Mouse (Mus musculus) layer of hippocampus, postnatal 10 days (tissue): ENCODE data around the gene Chst12. TPM values are rescaled to one million over a fixed set of nuclear protein-coding genes. Genes with fewer than 3 reads are reported as not detected.

Source experiments
- DNase-seq, 2 experiments: peaks; one replicate each; pipeline ENCODE4 v3.0.0; 2021; ENCODE audit warnings: low spot score in 2 of 2
- total RNA-seq, 2 experiments: library from RNA; stranded (reverse); gene quantifications; 2 replicates each; pipeline ENCODE4 v1.2.3; 2021

Chst12 gene
- total RNA-seq, 2 experiments from 2014 or later: 17.8 to 21.3 TPM

DNA sequence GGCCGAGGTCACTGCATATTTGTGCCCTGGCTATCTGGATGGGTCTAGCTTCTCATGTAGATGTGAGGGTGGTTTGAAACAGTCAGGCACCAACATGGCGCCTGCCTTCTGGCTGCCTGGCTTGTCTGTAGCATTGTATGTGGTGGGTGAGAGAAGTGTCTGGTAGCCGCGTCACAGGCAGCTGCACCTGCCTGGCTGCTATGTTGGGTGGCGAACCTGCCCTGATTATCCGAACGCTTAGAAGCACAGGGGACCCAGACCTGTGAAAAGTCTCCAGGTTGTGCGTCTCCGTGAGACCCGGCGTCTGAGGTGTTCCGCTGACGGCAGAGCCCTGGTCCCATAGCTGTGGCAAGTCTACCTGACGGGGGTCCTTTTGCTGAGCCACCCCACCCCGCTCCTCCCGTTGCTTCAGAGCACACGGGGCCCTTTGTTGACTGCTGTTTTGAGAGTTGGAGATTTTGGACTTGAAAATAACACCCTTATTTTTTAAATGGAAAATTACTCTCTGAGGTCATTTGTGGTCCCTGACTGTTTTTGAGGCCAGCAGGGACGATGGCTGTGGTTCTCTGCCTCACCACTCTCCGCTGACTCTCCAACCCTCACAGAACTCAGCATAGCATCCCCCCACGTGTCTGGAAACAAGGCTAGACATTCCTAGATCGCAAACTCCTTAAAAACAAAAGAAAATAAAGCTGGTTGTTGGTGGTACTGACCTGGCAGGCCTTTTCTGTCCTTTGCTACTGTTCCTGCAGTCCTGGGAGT, 12.0 kb downstream of the Chst12 start:
- no peak for DNase-seq

DNA sequence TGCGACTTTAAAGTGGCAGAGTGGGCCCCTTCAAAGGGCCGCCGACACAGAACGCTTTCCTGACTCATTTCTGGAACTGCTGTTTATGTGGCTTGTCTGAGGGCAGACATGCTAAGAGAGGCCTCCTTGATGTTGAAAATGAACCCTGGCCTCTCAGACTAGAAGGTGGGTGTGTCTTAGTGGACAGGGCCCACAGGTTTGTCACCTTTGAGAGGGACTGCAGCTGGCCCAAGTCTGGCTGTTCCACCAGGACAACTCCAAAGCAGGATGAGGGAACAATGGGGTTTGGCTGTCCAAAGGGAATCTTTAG, 12.5 kb downstream of the Chst12 start:
- no peak for DNase-seq

DNA sequence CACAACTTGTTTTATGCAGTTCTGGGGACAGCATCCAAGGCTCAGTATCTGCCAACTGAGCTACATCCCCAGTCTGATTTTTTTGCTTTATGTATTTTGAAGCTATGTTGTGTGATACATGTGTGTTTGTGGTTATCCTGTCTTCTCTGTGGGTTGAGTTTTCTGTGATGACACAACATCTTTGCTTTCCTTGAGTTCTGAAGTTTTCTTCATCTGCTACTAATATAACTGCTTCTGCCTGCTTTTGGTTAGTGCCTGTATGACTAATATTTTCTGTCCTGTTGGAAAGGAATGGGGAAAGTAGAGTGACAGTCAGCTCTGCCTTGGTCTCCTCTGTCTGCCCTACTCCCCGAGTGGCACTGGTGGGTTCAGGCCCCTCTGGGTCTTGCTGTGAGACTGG, 15.8 kb downstream of the Chst12 start:
- DNase-seq: no peak

DNA sequence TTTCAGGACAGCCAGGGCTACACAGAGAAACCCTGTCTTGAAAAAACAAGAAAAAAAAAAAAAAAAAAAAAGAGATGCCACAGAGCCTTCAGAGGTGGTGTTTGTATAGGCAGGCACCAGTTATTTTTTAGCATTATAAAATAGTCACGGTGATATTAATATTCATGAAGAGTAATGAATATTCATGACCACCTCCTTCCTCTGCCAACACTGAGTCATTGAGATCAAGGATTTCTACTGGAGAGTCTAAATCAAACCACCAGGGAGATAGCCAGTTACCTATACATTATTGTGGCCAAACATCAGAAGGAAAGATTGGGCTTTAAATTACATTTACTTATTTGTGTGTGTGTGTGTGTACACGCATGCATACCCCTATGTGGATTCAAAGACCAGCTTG, 21.4 kb downstream of the Chst12 start:
- DNase-seq: no peak

DNA sequence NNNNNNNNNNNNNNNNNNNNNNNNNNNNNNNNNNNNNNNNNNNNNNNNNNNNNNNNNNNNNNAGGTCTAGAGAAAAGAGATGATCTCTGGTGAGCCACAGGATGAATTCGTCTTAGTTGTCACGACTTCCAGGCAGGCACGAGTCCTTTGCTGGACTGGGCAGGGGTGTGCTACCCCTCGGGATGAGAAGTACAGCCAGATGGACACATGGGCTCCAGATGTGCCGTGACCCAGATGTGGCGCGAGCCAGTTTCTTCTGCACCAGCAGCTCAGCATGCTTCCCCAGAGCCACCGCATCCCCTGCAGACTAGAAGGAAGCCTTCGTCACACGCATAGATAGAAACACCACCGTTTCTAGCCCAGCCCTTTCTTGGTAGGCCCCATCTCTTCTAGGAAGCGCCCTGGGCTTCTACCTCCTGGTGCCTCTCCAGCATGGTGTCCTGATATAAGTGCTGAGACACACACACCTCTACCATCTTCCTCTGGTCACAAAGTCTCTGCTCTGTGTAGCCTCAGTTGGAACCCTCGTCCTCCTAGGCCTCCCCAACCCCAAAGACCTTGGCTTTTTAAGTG, 32.8 kb downstream of the Chst12 start:
- no peak for DNase-seq

DNA sequence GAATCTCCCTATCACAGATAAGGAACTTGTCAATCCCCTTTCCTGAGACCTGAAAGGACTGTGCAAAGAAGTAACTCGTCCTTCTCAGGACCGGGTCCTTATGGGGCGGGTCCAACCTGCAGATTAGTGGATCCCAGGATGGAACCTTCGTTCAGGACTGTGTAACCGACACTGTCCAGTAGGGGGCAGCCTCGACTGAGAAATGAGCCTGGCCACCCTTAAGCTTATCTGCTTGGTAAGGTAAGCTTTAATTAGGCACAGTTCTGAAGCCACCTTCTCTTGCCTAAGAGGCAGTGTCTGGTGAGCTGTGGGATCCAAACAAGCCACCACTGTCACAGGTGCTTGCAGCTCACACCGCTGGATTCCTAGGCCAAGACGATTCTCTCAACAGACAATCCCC, 34.8 kb downstream of the Chst12 start:
- DNase-seq: peak; percentile 89 to 91

DNA sequence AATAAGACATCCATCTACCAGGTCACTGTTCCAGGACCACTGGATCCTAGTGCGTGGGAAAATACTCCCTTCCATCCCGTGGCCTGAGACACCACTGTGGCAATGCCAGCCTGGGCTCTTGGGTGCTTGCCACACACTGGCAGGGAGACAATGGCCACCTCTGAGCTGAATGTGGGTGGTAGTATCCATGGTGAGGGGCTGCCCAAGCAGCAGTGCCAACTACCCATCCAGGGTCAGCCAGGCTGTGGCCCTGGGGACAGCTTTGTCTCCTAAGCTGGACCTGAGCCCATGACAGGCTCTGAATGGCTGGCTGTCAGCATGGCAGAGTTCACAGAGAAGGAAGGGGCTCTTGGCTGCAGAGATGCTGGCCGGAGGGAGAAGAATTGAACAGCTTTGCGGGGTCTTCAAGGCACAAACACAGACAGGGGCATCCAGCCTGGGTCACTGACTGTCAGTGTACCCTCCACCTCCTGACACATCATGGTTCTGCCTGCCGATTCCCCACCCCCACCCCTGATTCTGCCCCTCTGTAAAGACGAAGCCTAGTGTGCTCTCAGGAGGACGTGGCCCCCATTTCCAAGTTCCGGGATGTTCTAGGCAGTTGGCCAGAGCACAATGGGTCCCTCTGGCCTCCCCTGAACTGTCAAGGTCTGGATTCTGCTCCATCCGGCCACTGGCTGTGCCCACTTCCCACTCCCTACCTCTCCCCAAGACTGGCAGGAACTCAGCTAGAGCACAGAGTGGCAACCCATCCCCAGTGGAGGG, 37.6 kb downstream of the Chst12 start:
- DNase-seq: peak; percentile 86

DNA sequence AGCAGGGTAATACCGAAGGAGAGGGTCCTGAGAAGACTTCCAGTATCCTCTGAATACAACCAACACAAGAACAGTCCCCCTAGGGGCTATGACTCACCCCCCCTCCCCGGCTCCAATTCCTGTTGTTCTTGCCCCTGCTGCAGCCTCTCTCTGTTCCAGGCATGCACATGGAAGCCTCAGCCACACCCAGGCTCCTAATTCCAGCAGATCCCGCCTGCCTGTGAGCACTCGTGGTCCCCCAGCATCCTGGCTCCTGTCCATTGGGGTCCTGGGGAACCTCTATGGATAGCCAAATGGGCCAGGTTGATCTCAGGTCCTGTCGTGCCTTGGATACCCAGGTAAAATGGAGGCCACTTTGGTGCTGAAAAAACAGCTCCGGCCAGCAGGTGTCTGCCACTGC, 40.3 kb downstream of the Chst12 start:
- no peak for DNase-seq

DNA sequence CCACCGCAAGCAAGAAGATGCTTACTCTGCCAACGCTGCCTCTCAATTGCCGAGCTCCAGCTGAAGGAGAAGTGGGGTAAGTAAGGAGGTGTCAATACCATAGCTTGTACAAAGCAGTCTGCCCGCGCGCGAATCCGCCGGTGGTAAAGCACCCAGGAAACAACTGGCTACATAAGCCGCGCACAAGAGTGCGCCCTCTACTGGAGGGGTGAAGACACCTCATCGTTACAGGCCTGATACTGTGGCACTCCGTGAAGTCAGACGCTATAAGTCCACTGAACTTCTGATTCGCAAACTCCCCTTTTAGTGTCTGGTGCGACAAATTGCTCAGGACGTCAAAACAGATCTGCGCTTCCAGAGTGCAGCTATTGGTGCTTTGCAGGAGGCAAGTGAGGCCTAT, 41.0 kb downstream of the Chst12 start:
- no peak for DNase-seq

DNA sequence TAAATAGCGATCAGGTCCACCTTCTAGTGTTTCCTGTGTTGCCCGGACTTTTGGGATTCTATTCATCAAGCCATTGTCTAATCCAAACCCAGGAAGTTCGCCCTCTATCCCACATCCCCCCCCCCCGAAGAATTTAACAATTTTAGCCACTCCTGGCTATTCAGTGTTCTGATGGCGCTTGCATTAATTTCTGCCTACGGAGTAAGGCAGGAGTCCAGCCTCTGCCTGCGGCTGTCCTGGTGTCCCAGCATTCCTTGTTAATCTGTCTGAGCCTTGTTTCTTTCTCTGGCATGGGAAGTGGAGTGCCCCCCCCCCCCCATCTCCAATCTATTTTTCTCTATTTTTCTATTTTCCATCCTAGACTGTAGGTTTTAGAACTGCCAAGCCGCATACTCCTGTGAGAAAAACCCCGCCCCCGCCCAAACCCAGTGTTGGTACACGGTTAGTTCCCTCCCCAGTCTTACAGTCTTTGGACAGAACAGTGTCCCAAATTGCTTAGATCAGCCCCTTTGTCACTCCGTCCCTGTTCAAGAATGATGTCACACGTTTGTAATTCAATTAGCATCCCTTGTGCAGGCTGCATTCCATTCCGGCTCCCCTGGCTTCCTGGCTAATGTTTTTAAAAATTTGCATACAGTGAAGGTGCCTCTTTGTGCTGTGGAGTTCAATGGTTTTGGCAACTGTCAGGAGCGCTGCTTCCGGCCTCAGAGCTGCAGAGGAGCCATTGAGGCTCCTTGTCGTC, 44.1 kb downstream of the Chst12 start:
- peak; percentile 36 to 51 for DNase-seq

DNA sequence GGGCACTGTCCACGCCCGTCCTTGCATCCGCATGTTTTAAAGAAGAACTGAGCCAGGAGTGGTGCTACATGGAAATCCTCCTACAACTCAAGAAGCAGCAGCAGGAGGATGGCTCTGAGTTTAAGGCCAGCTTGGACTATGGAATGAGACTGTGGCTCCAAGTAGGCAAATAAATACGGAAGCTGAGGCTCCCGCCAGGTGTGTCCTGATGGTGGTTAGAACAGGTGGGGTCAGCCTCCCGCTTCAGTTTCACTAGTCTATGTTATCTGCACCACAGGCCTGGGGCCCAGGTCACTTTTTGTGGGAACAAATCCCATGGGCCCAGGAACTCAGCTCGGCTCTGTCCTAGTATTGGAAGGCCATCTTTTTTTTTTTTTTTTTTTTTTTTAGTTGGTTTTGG, 48.4 kb downstream of the Chst12 start:
- DNase-seq: no peak

DNA sequence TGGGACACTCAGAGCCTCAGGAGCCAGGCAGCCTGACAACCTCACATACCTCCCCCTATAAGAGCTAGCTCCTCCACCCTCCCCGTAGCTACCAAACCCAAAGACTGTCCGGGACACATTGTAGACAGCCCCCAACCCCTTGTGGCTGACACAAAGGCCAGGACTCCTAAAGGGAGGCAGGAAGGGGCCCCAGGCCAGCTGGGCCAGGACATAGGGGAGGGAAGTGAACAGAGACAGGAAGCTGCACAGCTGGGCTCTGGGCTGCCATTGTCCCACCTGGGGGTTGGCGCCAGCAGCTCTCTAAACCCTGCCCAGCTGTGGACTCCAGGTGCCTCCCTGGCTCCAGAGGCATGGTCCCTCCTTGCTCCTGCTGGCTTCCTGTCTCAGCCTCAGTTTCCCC, 51.5 kb downstream of the Chst12 start:
- DNase-seq: no peak

DNA sequence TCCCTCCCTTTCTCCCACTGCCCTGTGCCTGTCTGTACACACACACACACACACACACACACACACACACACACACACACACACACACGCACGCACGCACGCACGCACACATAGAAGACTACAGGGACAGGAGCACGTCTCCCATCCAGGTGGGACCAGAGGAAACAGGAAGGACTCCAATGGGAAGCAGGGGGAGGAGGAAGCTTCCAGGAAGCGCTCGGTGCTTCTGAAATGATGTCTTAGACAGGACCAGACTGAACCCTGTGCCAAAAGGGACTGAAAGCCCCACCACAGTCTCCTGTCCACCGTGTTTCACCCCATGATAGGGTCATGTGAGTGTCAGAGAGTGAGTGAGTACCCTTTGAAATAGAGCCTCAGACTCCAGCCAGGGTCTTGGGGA, 57.3 kb downstream of the Chst12 start:
- DNase-seq: no peak

DNA sequence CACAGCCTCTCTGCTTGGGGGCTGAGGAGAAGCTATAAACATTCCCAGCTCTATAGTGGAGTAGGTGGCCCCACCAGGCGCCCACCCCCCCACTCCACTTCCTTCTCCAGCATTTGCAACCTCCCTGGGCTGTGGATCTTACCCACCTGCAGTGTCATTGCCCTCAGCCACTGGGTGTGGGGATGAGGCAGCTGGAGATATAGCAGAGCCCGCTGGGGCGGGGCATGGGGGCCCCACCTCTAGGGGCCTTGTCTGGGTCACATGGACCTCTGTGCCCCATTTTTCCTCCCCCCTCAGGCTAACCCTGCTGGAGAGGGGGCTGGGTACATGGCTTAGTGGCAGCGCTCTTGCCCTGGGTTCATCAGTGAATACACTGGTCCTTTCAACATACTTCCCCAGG, 59.5 kb downstream of the Chst12 start, which contains the start of gene Grifin:
Gene Grifin, minus strand, starts transcription at position 176 of the 400 bp plus-strand sequence.
- no peak for DNase-seq

DNA sequence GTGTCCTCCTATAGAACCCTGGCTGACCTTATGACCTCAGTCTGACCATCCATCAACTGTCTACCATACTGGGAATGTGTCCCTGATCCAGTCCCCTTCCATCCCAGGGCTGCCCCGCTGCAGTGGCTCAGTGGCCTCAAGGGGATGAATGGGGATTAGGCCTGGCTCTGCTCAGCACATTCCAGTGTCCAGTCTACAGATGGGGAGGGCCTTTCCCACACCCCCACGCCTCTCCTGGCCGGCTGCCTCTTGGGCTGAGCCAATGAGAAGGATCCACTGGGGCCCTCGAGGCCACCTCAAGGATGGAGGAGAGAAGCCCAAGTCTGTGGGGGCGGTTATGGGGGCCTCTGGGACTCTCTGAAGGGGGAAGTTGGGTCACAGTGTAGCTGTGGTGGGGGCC, 60.1 kb downstream of the Chst12 start:
- DNase-seq: peak; percentile 55 to 58

DNA sequence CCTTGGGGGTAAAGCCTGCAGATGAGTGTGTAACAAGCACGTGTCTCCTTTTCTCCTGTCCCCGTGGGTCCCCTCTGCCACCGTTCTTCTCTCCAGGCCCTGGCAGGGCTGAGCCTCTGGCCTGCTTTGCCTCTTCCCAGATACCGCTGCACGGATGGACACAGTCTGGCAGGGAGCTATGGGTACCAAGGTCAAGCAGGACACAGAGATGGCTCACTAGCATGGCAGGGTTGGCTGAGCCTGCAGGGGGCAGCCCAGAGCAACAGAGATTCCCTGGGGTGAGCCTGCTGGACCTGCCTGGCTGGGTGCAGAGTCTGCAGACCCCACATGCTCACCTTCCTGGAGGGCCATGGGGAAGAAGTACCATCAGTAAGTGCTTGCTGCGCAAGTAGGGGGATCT, 60.5 kb downstream of the Chst12 start:
- DNase-seq: peak; percentile 69 to 76

DNA sequence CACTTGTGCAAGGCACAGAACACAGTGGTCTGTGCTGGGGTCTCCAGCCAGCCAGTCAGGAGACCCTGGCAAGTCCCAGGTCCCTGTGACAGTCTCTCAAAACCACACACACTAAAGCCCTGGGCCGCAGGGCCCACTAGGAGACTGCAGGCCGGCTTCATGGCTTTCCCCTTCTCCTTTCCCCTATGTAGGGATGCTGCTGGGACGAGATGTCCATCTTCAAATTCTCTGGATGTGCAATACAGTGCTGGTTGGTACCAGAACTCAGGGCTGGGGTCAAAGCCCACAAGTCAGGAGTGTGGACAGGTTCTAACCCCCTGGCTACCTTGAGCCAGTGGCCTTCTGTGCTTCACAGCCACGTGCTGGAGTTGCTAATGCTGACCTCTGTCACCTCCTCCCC, 60.9 kb downstream of the Chst12 start:
- no peak for DNase-seq

DNA sequence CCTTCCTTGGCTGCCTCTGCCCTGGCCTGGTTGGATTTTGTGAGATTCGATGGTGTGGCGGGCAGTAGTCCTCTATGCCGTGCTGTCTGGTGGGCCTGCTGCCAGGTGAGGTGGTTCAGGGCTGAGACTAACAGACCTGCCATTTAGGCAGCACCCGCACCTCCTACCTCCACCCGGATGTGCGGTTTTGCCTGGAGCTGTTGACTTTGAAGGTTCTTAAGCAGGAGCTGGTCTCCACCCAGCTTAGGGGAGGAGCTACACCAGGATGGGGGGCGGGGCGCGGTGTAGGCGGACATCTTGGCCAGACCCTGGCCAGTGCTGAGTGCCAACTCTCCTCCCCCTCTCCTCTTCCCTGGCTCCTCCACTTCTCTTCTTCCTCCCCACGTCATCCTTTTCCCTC, 62.0 kb downstream of the Chst12 start:
- peak; percentile 37 to 55 for DNase-seq

DNA sequence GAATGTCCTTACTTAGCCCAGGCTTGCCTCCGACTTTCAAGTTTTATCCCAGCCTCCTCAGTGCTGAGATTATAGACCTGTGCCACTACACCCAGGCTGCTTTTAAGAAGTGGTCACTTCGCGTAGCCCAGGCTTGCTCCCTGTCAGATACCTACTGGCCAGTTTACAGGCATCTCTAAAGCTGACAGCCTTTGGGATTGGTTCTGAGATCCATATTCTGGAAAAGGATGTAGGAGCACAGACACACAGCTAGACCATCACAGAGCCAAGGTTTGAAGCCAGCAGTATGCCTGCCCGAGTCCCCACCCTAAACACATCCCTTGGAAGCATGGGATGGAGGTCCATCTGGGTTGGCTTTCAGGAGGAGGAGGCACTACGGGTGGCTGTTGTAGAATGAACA, 62.4 kb downstream of the Chst12 start:
- no peak for DNase-seq

DNA sequence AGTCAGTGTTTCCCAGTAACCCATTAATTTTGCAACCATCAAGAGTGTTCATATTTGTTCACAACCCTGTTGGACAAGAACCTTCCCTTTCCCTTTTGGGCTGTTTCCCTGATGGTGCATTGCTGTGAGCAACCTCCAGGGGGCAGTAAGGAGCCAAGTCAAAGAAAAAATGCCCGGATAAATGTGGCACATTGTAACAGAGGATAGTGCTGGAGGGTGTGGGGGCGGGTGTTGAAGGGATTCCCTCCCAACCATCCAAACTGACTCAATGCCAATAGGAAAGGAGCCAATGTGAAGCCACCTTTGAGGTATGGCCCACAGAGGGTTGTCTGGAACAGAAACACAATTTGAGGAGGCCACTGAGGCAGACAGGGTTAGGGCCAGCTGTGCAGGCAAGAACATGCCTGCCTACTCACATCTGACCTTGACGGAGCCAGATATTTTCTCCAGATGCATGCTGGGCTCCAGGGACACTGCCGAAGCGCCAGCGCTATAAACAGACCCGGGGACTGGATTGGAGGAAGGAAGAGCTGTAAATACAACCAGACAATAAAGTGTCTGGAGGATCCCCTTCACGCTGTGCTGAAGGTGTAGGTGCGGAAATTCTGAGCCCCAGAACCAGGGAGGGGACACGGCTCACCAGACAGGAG, 63.1 kb downstream of the Chst12 start:
- peak; percentile 77 to 79 for DNase-seq

DNA sequence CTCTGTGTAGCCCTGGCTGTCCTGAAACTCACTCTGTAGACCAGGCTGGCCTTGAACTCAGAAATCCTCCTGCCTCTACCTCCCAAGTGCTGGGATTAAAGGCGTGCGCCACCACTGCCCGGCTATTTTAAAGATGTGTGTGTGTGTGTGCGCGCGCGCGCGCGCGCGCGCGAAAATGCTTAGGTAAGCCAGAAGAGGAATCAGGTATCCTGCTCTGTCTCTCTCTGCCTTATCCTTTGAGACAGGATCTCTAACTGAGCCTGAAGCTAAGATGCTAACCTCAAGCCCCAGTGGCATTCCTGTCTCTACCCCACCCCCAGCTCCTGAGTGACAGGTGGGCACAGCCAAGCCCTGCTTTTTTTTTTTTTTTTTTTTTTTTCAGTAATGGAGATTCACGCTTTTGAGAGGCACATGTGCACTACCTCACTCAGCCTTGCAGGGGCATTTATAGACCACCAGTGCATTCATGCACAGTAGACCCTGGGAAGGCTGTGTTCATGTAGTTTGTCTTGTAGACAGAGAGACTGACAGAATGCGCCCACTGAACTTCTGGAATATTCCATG, 63.8 kb downstream of the Chst12 start:
- DNase-seq: no peak
